In the genomic region with DNA sequence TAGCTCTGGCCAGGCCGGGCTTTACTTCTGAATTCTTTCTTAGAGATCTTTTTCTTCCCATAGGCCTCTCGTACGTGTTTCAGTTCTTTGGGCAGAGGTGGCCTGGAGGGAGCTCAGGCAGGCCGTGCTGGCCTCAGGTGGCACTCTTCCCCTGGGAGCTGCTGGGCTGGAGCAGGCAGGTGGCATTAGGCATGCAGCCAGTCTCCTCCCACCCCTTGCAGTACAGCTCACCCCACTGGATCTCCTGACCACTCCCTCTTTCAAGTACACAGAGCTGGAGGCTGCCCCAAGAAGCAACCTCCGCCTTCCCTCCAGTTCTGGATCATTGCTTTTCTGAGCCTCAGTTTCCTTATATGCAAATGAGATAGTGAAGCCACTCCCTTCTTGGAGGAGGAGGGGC, we compare ENCODE assay signal across 7 mouse cellular contexts. TPM values are rescaled to one million over a fixed set of nuclear protein-coding genes. Genes with fewer than 3 reads are reported as not detected.
DNase-seq lines count a peak whose midpoint lies in the region; ATAC-seq lines count a peak whose summit lies in the region.

No protein-coding gene starts in this region.

- 0 out of 2 replicates have a peak, but pooled peaks have one; percentile 11 for ATAC-seq in hindbrain, embryonic 15.5 days (ENCODE audit: low FRiP score, low read depth)
- peak; percentile 69 for ATAC-seq in liver, embryonic 16.5 days (ENCODE audit: low read depth)

- WGBS in hindbrain, embryonic 15.5 days, result 6% methylated on average over 5 of the region's 5 CpGs
- 41% methylated on average over 5 of the region's 5 CpGs for WGBS in liver, embryonic 16.5 days (ENCODE audit: insufficient replicate concordance)

- no peaks in the 10 kb centered on the region for H3K9me3 ChIP-seq in hindbrain, embryonic 15.5 days
- H3K9me3 ChIP-seq in liver, embryonic 16.5 days (replicated peaks; ENCODE audit: control insufficient read depth, low read length), result no peaks in the 10 kb centered on the region

- no peak overlapping the region for H3K4me3 ChIP-seq in hindbrain, embryonic 15.5 days
- H3K4me3 ChIP-seq in liver, embryonic 16.5 days (ENCODE audit: low read depth, low read length), result no peak overlapping the region

- H3K36me3 ChIP-seq in hindbrain, embryonic 15.5 days, result no peaks in the 10 kb centered on the region
- no peaks in the 10 kb centered on the region for H3K36me3 ChIP-seq in liver, embryonic 16.5 days (ENCODE audit: control insufficient read depth, insufficient read depth)

- H3K27me3 ChIP-seq in hindbrain, embryonic 15.5 days, result peaks cover 48% of the 10 kb centered on the region
- no peaks in the 10 kb centered on the region for H3K27me3 ChIP-seq in liver, embryonic 16.5 days (ENCODE audit: control insufficient read depth, insufficient read depth, low read depth, low read length)

- 0 out of 2 replicates have a peak overlapping the region, but pooled peaks have one; percentile 17 for H3K27ac ChIP-seq in hindbrain, embryonic 15.5 days (replicated peaks)
- no peak overlapping the region for H3K27ac ChIP-seq in liver, embryonic 16.5 days (ENCODE audit: low read length)

- DNase-seq in 3134 (ENCODE audit: extremely low read depth, insufficient read length, low spot score) (peak; percentile 62), ES-CJ7 (ENCODE audit: low read depth, low spot score) (peak; percentile 87)
- DNase-seq in urinary bladder, postnatal 25 days (ENCODE audit: low spot score), result peak; percentile 52
- DNase-seq in frontal cortex, postnatal 25 days (ENCODE audit: low spot score in 2 of 2), result no peak
- DNase-seq in cerebellum, postnatal 10 days, result no peak

- 0 out of 2 replicates have a peak overlapping the region, but pooled peaks have one; percentile 1 for H3K4me2 ChIP-seq in hindbrain, embryonic 15.5 days
- H3K4me2 ChIP-seq in liver, embryonic 16.5 days (ENCODE audit: low read depth, low read length), result no peak overlapping the region

- H3K4me1 ChIP-seq in hindbrain, embryonic 15.5 days (replicated peaks), result peaks cover 41% of the 10 kb centered on the region
- peaks cover 10% of the 10 kb centered on the region for H3K4me1 ChIP-seq in liver, embryonic 16.5 days (ENCODE audit: control insufficient read depth, low read depth, low read length)

- no peak overlapping the region for H3K9ac ChIP-seq in hindbrain, embryonic 15.5 days
- no peak overlapping the region for H3K9ac ChIP-seq in liver, embryonic 16.5 days (ENCODE audit: low read depth, low read length)

RNA-seq across cellular contexts. Expression of a gene that starts 26.9 kb away (rescaled TPM):
- 11.3 and 14.3 TPM in 2 replicates for polyA plus RNA-seq in hindbrain, embryonic 15.5 days (2015; fragmentation: Nextera tagmentation; extraction: Ambion mirVana)
- polyA plus RNA-seq in liver, embryonic 16.5 days (2015; fragmentation: Nextera tagmentation; extraction: Ambion mirVana), result 0.27 and 0.32 TPM in 2 replicates

RNA-seq across cellular contexts. Expression of a gene that starts 37.2 kb away (rescaled TPM):
- polyA plus RNA-seq in hindbrain, embryonic 15.5 days (2015; fragmentation: Nextera tagmentation; extraction: Ambion mirVana), result 0.76 and 0.92 TPM in 2 replicates
- 3.1 and 3.9 TPM in 2 replicates for polyA plus RNA-seq in liver, embryonic 16.5 days (2015; fragmentation: Nextera tagmentation; extraction: Ambion mirVana)

Comparison
In these comparisons a context has a peak if more than half of its experiments do, and no peak if none do; other contexts are left out.
1. DNase-seq: peak in 3134 (single experiment), ES-CJ7 (single experiment) and urinary bladder, postnatal 25 days (single experiment); none in frontal cortex, postnatal 25 days (0 of 2) and cerebellum, postnatal 10 days (0 of 2).